Mouse (Mus musculus) Patski (cell line): ENCODE measurements around the gene Misp. TPM values are rescaled to one million over a fixed set of nuclear protein-coding genes. Genes with fewer than 3 reads are reported as not detected.

Experiments used
- ATAC-seq: fragments of 100-300 bp; one replicate; pipeline ENCODE4 v1.8.0; 2021
- CTCF ChIA-PET: fragments of 350-600 bp; sonication (Branson Sonifier 250); formaldehyde crosslinking; loops from one replicate; lab custom pipeline; 2022; ENCODE audit warnings: inconsistent platforms; lab: Charles Lee
- POLR2A ChIA-PET: fragments of 350-600 bp; sonication (Branson Sonifier 250); formaldehyde crosslinking; loops from one replicate; lab custom pipeline; 2022; ENCODE audit warnings: antibody characterized with exemption, inconsistent platforms; lab: Charles Lee
- DNase-seq: peaks from one replicate; pipeline ENCODE4 v3.0.0-alpha.2; 2011; ENCODE audit warnings: low read depth, low spot score
- H3K27me3 ChIP-seq: fragments of 371-371 bp; one replicate; pipeline ENCODE4 v1.5.1; 2021
- CTCF ChIP-seq: fragments of 100-300 bp; IDR thresholded peaks from one replicate; pipeline ENCODE4 v1.5.1; 2021
- in situ Hi-C: fragments of 300-500 bp; cut with MboI; formaldehyde crosslinking; loops from 3 replicates; pipeline ENCODE4 v1.11.1; 2018; ENCODE audit warnings: low pct_unique_long_range_greater_than_20kb, mixed read lengths
- polyA plus RNA-seq: library from polyadenylated mRNA; unstranded; gene quantifications from one replicate; pipeline ENCODE4 v1.2.3, GENCODE M21; 2021

Misp gene
- 0.17 TPM for polyA plus RNA-seq

GRCm38 (mm10) chr10:79820782-79821181 lies at the start of gene Misp:
TSS of gene Misp (plus strand) at chr10:79820989.
- DNase-seq (no peak), ATAC-seq (no peak)
- CTCF ChIA-PET = interaction anchor here (1.1 kb wide), 1 partner anchor 40 kb away, joined by 3 read pairs; no protein-coding TSS in a partner anchor
- POLR2A ChIA-PET = interaction anchor here (0.6 kb wide), 1 partner anchor 14 kb away, joined by 3 read pairs; no protein-coding TSS in a partner anchor
- in situ Hi-C loops = no loop called here
- TF ChIP-seq CTCF = no peak
- no peaks in the 10 kb centered on the region for H3K27me3 ChIP-seq

GRCm38 (mm10) chr10:79772320-79772719 lies 48.5 kb upstream of the Misp start:
- ChIA-PET CTCF (no interaction called here), POLR2A (no interaction called here)
- no peak for TF ChIP-seq CTCF
- ATAC-seq = no peak
- in situ Hi-C loops = no loop called here
- DNase-seq = no peak
- H3K27me3 ChIP-seq = no peaks in the 10 kb centered on the region

GRCm38 (mm10) chr10:79773208-79773607 lies 47.6 kb upstream of the Misp start:
- no peak for TF ChIP-seq CTCF
- no peak for ATAC-seq
- POLR2A ChIA-PET = no interaction called here
- no peaks in the 10 kb centered on the region for H3K27me3 ChIP-seq
- in situ Hi-C loops = no loop called here
- CTCF ChIA-PET = interaction anchor here (1.4 kb wide), 1 partner anchor 15 kb away, joined by 4 read pairs; no protein-coding TSS in a partner anchor
- no peak for DNase-seq

GRCm38 (mm10) chr10:79774486-79775279 lies 46.1 kb upstream of the Misp start:
- POLR2A ChIA-PET = no interaction called here
- H3K27me3 ChIP-seq = no peaks in the 10 kb centered on the region
- no peak for ATAC-seq
- CTCF ChIA-PET = no interaction called here
- DNase-seq = no peak
- in situ Hi-C loops = no loop called here
- TF ChIP-seq CTCF = no peak

- ChIA-PET POLR2A (no interaction called here), CTCF (interaction anchor here (1.5 kb wide), 1 partner anchor 8 kb away, joined by 9 read pairs; no protein-coding TSS in a partner anchor)
- ATAC-seq = no peak
- H3K27me3 ChIP-seq = no peaks in the 10 kb centered on the region
- TF ChIP-seq CTCF = no peak
- in situ Hi-C loops = no loop called here
- no peak for DNase-seq
Observed at GRCm38 (mm10) chr10:79777103-79777531, 43.7 kb upstream of the Misp start, which contains the start of gene Fstl3. TSS of gene Fstl3 (plus strand) at chr10:79777272.

- ChIA-PET CTCF (interaction anchor here (1.2 to 1.5 kb wide), 2 partner anchors 9 to 17 kb away, joined by 3 to 9 read pairs; no protein-coding TSS in a partner anchor), POLR2A (interaction anchor here (1.9 kb wide), 1 partner anchor 10 kb away, joined by 8 read pairs; no protein-coding TSS in a partner anchor)
- ATAC-seq = no peak
- DNase-seq = no peak
- in situ Hi-C loops = no loop called here
- H3K27me3 ChIP-seq = no peaks in the 10 kb centered on the region
- TF ChIP-seq CTCF = no peak
Observed at GRCm38 (mm10) chr10:79778006-79778405, 42.8 kb upstream of the Misp start.

- POLR2A ChIA-PET = interaction anchor here (1.9 kb wide), 1 partner anchor 11 kb away, joined by 8 read pairs; no protein-coding TSS in a partner anchor
- ATAC-seq (no peak), DNase-seq (no peak)
- TF ChIP-seq CTCF = no peak
- H3K27me3 ChIP-seq = no peaks in the 10 kb centered on the region
- CTCF ChIA-PET = interaction anchor here (0.9 to 2.7 kb wide), 3 partner anchors 9 to 15 kb away, joined by 3 to 21 read pairs (median 12); no protein-coding TSS in a partner anchor
- in situ Hi-C loops = no loop called here
Observed at GRCm38 (mm10) chr10:79779193-79779592, 41.6 kb upstream of the Misp start.

GRCm38 (mm10) chr10:79779784-79780663 lies 40.8 kb upstream of the Misp start:
- ATAC-seq (peak; percentile 87), DNase-seq (peak; percentile 88)
- no peaks in the 10 kb centered on the region for H3K27me3 ChIP-seq
- in situ Hi-C loops = loop anchor here (10.0 kb wide), 1 partner anchor 85 kb away; no protein-coding TSS in a partner anchor
- no peak for TF ChIP-seq CTCF
- CTCF ChIA-PET = interaction anchor here (0.6 to 2.7 kb wide), 11 partner anchors 9 to 75 kb away, joined by 3 to 21 read pairs (median 4); partner anchors contain the start of genes Misp and Rnf126
- POLR2A ChIA-PET = interaction anchor here (0.7 to 1.9 kb wide), 2 partner anchors 12 to 66 kb away, joined by 5 to 8 read pairs; no protein-coding TSS in a partner anchor

GRCm38 (mm10) chr10:79780664-79781015 lies 40.1 kb upstream of the Misp start:
- DNase-seq (no peak), ATAC-seq (peak; percentile 51)

More at GRCm38 (mm10) chr10:79780664-79781015, 40.1 kb upstream of the Misp start:
- ChIA-PET POLR2A (interaction anchor here (0.7 kb wide), 1 partner anchor 67 kb away, joined by 5 read pairs; no protein-coding TSS in a partner anchor), CTCF (interaction anchor here (0.6 to 2.7 kb wide), 10 partner anchors 8 to 75 kb away, joined by 3 to 21 read pairs (median 4); partner anchors contain the start of genes Misp and Rnf126)
- H3K27me3 ChIP-seq = no peaks in the 10 kb centered on the region
- in situ Hi-C loops = loop anchor here (10.0 kb wide), 1 partner anchor 86 kb away; no protein-coding TSS in a partner anchor
- TF ChIP-seq CTCF = no peak
